Mouse (Mus musculus) midbrain, embryonic 14.5 days (tissue): ENCODE data around the gene Fitm1. TPM values are rescaled to one million over a fixed set of nuclear protein-coding genes. Genes with fewer than 3 reads are reported as not detected.

Experiments used
- ATAC-seq: fragments of 200-750 bp; cut with Nextera tagmentation; 2 replicates; pipeline ENCODE4 v1.8.0; 2017; ENCODE audit warnings: moderate number of reproducible peaks, moderate library complexity; ENCODE audit not compliant: low FRiP score, low TSS enrichment
- DNase-seq: peaks from one replicate; pipeline ENCODE4 v3.0.0-alpha.2; 2015
- H3K27ac ChIP-seq: fragments of 300-500 bp; sonication (generic); replicated peaks from 2 replicates; pipeline ENCODE4 v1.5.1; 2014; ENCODE audit warnings: mild to moderate bottlenecking, low read depth, low read length, moderate library complexity
- H3K27me3 ChIP-seq: fragments of 300-500 bp; sonication (generic); 2 replicates; pipeline ENCODE4 v1.6.1; 2014; ENCODE audit warnings: low read length, control low read depth, mixed read lengths; ENCODE audit not compliant: control insufficient read depth, insufficient read depth
- H3K36me3 ChIP-seq: fragments of 300-500 bp; sonication (generic); 2 replicates; pipeline ENCODE4 v1.6.1; 2014; ENCODE audit warnings: low read length, control low read depth; ENCODE audit not compliant: control insufficient read depth, insufficient read depth
- H3K4me1 ChIP-seq: fragments of 300-500 bp; sonication (generic); 2 replicates; pipeline ENCODE4 v1.6.1; 2014; ENCODE audit warnings: mild to moderate bottlenecking, antibody characterized with exemption, low read length, control low read depth; ENCODE audit not compliant: control insufficient read depth, insufficient read depth
- H3K4me2 ChIP-seq: fragments of 300-500 bp; sonication (generic); 2 replicates; pipeline ENCODE4 v1.6.1; 2014; ENCODE audit warnings: mild to moderate bottlenecking, low read length, moderate library complexity
- H3K4me3 ChIP-seq: fragments of 300-500 bp; sonication (generic); replicated peaks from 2 replicates; pipeline ENCODE4 v1.5.1; 2014; ENCODE audit warnings: low read depth, low read length
- H3K9ac ChIP-seq: fragments of 300-500 bp; sonication (generic); replicated peaks from 2 replicates; pipeline ENCODE4 v1.6.1; 2014; ENCODE audit warnings: mild to moderate bottlenecking, low read length, moderate library complexity
- H3K9me3 ChIP-seq: fragments of 300-500 bp; sonication (generic); 2 replicates; pipeline ENCODE4 v1.6.1; 2016; ENCODE audit warnings: low read length, control low read depth, mixed read lengths; ENCODE audit not compliant: control insufficient read depth
- WGBS: fragments of 180-500 bp; shearing (Covaris S2); extraction: QIAGEN DNeasy Blood & Tissue Kit; methylation state at CpG from one replicate; pipeline ENCODE4 v1.1.7; 2014; 5-methylcytosine and 5-hydroxymethylcytosine counted together
- polyA plus RNA-seq: library from polyadenylated mRNA; unstranded; fragments of >200 nt; fragmentation: Nextera tagmentation; extraction: Ambion mirVana; gene quantifications from 2 replicates; pipeline ENCODE4 v1.2.1, GENCODE M21; 2014

The Fitm1 gene
- polyA plus RNA-seq, 1 experiment from 2014 or later: not detected

DNA sequence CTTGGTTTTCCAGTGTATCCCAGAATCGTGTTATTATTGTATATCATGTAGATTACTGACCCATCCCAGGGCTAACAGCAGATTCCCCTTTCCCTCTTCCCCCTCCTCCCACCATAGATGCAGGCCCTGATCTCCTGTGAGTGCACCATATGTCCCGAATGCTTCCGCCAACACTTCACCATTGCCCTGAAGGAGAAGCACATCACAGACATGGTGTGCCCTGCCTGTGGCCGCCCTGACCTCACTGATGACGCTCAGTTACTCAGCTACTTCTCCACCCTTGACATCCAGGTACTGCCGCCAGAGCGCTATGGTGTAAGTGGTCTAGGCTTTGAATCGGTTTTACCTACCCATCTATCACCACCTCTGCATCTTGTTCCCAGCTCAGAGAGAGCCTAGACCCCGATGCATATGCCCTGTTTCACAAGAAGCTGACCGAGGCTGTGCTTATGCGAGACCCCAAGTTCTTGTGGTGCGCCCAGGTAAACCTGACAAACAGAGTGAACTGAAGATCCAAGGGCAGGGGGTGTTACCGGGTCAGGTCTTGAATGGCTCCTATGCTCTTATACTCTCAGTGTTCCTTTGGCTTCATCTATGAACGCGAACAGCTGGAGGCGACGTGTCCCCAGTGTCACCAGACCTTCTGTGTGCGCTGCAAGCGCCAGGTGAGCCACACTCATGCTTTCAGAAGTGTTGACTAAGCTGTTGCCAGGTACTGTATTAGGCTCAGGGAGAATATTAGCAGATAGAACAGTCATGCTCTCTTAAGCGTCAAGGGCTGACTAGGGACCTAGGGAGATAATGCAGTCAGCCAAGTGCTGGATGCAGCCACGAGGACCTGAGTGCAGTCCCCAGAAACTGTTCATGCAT lies 23.3 kb downstream of the Fitm1 start:
- Histone ChIP-seq H3K36me3 (peaks cover 91% of the 10 kb centered on the region), H3K27ac (no peak overlapping the region), H3K4me2 (no peak overlapping the region), H3K4me3 (no peak overlapping the region), H3K9ac (no peak overlapping the region), H3K9me3 (no peaks in the 10 kb centered on the region), H3K27me3 (no peaks in the 10 kb centered on the region), H3K4me1 (no peaks in the 10 kb centered on the region)
- ATAC-seq: no peak
- DNase-seq: no peak
- 96% methylated on average over 21 of the region's 21 CpGs for WGBS

DNA sequence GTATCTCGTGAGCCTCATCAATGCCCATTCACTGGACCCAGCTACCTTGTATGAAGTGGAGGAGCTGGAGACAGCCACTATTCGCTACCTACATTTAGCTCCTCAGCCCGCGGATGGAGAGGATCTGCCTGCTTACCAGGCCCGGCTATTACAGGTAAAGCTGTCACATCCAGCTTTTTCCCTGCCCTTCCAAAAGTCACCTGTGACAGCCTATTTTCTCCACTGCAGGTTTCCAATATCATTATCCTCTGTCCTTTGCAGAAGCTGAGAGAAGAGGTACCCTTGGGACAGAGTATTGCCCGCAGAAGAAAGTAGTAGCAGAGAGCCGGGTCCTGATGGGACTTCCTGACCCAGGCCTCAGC lies 27.8 kb downstream of the Fitm1 start, which contains the start of gene Irf9:
Irf9 (plus strand) TSS at position 301 of the 362 bp plus-strand sequence.
- H3K27me3 ChIP-seq: no peaks in the 10 kb centered on the region
- peak within 1 kb of the TSS; percentile 36; the same call in 1 of the 2 replicates for H3K9ac ChIP-seq
- H3K4me1 ChIP-seq: no peaks in the 10 kb centered on the region
- no peak for DNase-seq
- H3K27ac ChIP-seq: no peak within 1 kb of the TSS
- no peak for ATAC-seq
- H3K9me3 ChIP-seq: no peaks in the 10 kb centered on the region
- peaks cover 89% of the 10 kb centered on the region for H3K36me3 ChIP-seq
- WGBS: 87% methylated on average over 7 of the region's 7 CpGs
- peak within 1 kb of the TSS; percentile 28 for H3K4me2 ChIP-seq
- H3K4me3 ChIP-seq: no peak within 1 kb of the TSS

DNA sequence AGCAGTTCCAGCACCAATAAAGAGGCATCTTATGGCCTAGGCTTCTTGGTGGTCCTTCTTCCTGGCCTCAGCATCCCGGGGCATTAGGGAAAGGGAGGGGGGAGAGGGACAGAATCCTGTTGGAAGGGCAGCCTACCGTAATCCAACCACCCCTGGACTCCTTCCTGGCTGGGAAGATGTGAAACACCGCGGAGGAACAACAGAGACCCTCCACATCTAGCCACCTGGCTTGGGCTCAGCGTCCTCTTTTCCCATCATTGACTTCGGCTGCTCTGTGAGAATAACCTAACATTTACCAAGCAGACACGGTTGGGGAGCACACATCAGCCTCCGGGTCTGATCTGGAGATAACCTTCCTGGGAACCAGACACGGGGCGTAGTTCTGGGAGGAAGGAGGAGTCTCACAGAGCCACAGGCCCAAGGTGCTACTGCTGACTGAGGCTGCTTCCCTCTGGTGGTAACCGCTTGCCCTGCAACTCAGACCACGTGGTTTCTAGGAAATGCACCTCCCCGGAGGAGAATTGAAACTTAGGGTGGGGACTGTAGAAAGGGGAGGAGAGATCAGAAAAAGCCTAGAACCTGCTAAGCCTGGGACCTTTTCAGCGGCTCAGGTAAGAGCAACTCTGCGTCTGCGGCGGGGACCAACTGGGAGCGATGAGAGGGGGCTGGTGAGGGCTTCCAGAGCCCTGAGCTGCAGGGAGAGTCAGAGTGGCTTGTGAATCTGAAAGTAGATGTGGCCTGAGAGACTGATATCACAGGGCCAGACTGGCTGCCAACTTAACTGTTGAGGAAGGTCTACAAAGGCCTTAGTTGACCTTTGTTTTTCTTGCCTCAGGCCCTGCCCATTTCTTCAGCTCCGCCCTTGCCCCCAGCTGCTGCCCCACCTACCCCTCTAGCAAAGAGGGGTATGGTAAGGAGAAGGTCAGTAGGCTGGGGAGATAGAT lies 28.5 kb downstream of the Fitm1 start:
- peak; percentile 83 for DNase-seq
- H3K36me3 ChIP-seq: peaks cover 89% of the 10 kb centered on the region
- peak; percentile 87 for ATAC-seq
- no peak overlapping the region for H3K27ac ChIP-seq
- no peaks in the 10 kb centered on the region for H3K27me3 ChIP-seq
- WGBS: 21% methylated on average over 19 of the region's 19 CpGs
- H3K9ac ChIP-seq: peak overlapping the region; percentile 36; the same call in 1 of the 2 replicates
- H3K4me2 ChIP-seq: peak overlapping the region; percentile 28
- H3K4me1 ChIP-seq: no peaks in the 10 kb centered on the region
- H3K4me3 ChIP-seq: no peak overlapping the region
- H3K9me3 ChIP-seq: no peaks in the 10 kb centered on the region

DNA sequence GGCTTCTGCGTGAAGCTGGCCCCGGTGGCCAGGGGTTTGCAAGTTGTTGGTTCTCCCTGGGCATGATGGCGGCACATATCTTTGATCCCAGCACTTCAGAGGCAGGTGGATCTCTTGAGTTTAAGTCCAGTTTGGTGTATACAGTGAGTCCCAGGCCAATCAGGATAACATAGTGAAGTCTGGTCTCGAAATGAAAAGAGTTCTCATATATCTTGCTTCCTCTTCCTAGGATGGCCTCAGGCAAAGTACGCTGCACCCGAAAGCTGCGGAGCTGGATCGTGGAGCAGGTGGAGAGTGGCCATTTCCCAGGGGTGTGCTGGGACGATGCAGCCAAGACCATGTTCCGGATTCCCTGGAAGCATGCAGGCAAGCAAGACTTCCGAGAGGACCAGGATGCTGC lies 29.4 kb downstream of the Fitm1 start:
- DNase-seq (no peak), ATAC-seq (no peak)
- WGBS: 94% methylated on average over 11 of the region's 11 CpGs
- Histone ChIP-seq H3K9me3 (no peaks in the 10 kb centered on the region), H3K4me2 (no peak overlapping the region), H3K27ac (no peak overlapping the region), H3K27me3 (no peaks in the 10 kb centered on the region), H3K9ac (no peak overlapping the region), H3K4me3 (no peak overlapping the region), H3K36me3 (peaks cover 89% of the 10 kb centered on the region), H3K4me1 (no peaks in the 10 kb centered on the region)

DNA sequence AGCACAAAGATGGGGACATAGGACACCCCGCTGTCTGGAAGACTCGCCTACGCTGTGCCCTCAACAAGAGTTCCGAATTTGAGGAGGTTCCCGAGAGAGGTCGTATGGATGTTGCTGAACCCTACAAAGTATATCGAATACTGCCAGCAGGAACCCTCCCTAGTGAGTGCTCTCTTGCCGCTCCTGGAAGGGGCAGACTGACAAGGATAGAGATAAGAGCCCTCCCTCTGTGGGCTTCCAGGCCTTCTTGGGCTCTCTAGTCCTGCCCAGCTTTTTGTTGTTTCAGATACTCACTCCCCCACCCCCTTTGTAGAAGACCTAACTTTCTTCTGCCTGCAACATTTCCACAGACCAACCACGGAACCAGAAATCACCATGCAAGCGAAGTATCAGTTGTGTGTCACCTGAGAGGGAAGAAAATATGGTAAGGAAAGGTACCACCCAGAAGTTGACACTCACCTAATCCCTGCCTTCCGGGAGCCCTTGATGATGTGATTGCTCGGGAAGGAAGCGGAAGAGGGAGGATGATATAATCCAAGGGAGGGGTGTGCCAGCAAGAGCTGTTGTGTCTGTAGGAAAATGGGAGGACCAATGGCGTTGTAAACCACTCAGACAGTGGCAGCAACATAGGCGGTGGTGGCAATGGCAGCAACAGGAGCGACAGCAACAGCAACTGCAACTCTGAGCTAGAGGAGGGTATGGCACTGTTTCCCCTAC lies 30.5 kb downstream of the Fitm1 start:
- peaks cover 88% of the 10 kb centered on the region for H3K36me3 ChIP-seq
- H3K4me2 ChIP-seq: no peak overlapping the region
- H3K9ac ChIP-seq: no peak overlapping the region
- no peak overlapping the region for H3K4me3 ChIP-seq
- H3K9me3 ChIP-seq: no peaks in the 10 kb centered on the region
- H3K27ac ChIP-seq: no peak overlapping the region
- no peaks in the 10 kb centered on the region for H3K27me3 ChIP-seq
- 95% methylated on average over 16 of the region's 16 CpGs for WGBS
- no peak for DNase-seq
- ATAC-seq: no peak
- H3K4me1 ChIP-seq: no peaks in the 10 kb centered on the region

DNA sequence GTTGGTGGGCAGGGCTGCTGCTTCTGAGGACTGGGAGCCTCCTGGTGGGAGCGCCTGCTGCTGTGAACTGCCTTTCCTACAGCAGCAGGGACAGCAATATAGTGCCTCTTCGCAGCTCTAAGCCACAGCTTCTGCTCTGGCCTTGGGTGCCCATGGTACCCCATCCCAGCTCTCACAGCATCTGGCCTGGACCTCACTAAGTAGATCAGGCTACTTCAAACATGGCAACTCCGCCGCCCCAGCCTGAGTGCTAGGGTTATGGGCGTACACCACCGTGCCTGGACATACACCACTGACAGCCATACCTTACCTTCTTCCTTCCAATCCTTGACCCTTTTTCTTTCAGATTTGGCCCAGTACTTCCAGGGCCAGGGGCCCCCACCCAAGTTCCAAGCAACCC lies 32.9 kb downstream of the Fitm1 start:
- WGBS: 95% methylated on average over 6 of the region's 6 CpGs
- DNase-seq: no peak
- H3K36me3 ChIP-seq: peaks cover 65% of the 10 kb centered on the region
- H3K9ac ChIP-seq: no peak overlapping the region
- no peaks in the 10 kb centered on the region for H3K9me3 ChIP-seq
- H3K4me2 ChIP-seq: no peak overlapping the region
- no peak for ATAC-seq
- H3K27ac ChIP-seq: no peak overlapping the region
- no peaks in the 10 kb centered on the region for H3K4me1 ChIP-seq
- no peaks in the 10 kb centered on the region for H3K27me3 ChIP-seq
- H3K4me3 ChIP-seq: no peak overlapping the region

DNA sequence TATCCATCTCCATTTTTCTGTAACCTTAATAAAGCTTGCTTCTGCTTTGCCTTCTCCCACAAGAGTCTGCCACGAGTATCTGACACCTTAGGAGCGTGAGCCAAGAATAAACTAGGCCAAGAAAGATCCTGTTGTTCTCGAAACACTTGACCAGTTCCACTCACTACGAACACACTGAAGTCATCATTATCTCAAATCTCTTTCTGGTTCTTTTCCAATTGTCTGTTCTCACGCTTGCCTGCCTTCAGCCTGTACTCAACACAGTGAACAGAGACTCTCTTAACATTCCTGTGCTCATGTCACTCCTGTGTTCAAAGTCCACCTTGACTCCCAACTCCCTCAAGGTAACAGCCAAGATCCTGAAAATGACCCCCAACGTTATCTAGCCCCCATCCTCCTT lies 37.9 kb downstream of the Fitm1 start:
- no peaks in the 10 kb centered on the region for H3K9me3 ChIP-seq
- no peak overlapping the region for H3K4me3 ChIP-seq
- peaks cover 26% of the 10 kb centered on the region for H3K36me3 ChIP-seq
- no peak for ATAC-seq
- H3K9ac ChIP-seq: no peak overlapping the region
- no peaks in the 10 kb centered on the region for H3K27me3 ChIP-seq
- no peak for DNase-seq
- 62% methylated on average over 6 of the region's 6 CpGs for whole genome bisulfite sequencing
- H3K27ac ChIP-seq: no peak overlapping the region
- no peak overlapping the region for H3K4me2 ChIP-seq
- no peaks in the 10 kb centered on the region for H3K4me1 ChIP-seq

DNA sequence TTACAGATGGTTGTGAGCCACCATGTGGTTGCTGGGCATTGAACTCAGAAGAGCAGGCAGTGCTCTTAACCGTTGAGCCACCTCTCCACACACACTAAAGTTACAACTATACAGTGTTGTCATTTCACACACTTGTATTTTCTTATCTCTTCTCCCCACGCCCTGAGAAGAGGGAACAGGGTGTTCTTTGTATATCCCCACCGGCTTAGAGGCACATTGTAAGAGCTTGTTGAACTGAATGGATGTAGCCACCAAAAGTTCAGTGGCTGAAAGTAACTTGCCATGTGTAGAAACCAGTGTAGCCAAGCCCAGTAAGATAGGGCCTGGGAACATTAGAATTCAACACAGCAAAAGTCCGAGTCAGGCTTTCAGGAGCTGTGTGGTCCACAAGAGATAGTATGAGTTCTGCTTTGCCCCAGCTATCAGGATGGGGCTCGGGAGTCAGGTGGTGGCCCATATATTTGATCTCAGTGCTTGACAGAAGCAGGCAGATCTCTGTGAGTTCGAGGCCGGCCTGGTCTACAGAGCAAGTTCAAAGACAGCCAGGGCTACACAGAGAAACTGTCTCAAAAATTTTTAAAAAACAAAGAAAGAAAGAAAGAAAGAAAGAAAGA lies 39.3 kb downstream of the Fitm1 start:
- Histone ChIP-seq H3K4me2 (no peak overlapping the region), H3K9ac (no peak overlapping the region), H3K4me3 (no peak overlapping the region), H3K27ac (no peak overlapping the region), H3K9me3 (no peaks in the 10 kb centered on the region), H3K36me3 (peaks cover 12% of the 10 kb centered on the region), H3K4me1 (no peaks in the 10 kb centered on the region), H3K27me3 (no peaks in the 10 kb centered on the region)
- no peak for DNase-seq
- ATAC-seq: no peak
- 84% methylated on average over 7 of the region's 7 CpGs for WGBS
